Mouse (Mus musculus): Measurements from ENCODE around the gene Tsc22d1. TPM values are rescaled to one million over a fixed set of nuclear protein-coding genes. Genes with fewer than 3 reads are reported as not detected.

Gene Tsc22d1
- 224 and 227 TPM in 2 replicates for polyA plus RNA-seq (2015; fragmentation: Nextera tagmentation; extraction: Ambion mirVana)

GRCm38 (mm10) chr14:76414862-76415780 is at the start of gene Tsc22d1:
Gene Tsc22d1 (plus strand): TSS chr14:76414961.

DNA sequence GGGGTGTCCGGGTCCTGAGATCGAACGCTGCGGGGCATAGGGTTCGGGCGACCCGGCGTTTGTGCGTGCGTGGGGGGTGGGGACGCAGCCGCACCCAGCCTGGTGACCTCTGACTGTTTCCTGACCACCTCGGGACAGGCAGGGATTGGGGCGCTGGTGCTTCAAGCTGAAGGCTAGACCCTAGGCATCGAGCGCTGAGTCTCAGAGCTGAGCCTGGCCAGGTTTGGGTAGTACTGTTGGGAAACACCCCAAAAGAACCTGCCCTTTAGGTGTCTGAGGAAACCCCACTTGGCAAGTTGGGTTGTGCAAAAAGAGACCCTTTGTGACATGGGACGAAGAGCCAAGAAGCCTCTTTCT is 142.1 kb downstream of the Tsc22d1 start, which contains the start of gene Serp2:
TSS of gene Serp2 (minus strand) at position 38 of the 357 bp plus-strand sequence.

Other genes with a start within 250 kb of the Tsc22d1 start
- 5.6 and 6.1 TPM in 2 replicates for gene Serp2, start 141.9 kb downstream of the Tsc22d1 start, polyA plus RNA-seq (2015; fragmentation: Nextera tagmentation; extraction: Ambion mirVana)